Mouse (Mus musculus): Measurements from ENCODE around the gene Asic2. TPM values are rescaled to one million over a fixed set of nuclear protein-coding genes. Genes with fewer than 3 reads are reported as not detected.
"Not testable (repeated sequence)": the region's sequence is repeated elsewhere in the genome, so short reads cannot be mapped to it uniquely, and the experiment has no call there.

Asic2 gene
- polyA plus RNA-seq, 1 experiment, result 0.08 TPM

- Histone ChIP-seq H3K4me3 (ENCODE audit: control insufficient read depth, insufficient read depth, low read length) (no peak overlapping the region), H3K27ac (ENCODE audit: control insufficient read depth, insufficient read depth, low read length) (no peak overlapping the region), H3K4me1 (replicated peaks; ENCODE audit: control insufficient read depth, insufficient read depth, low read length) (no peaks in the 10 kb centered on the region), H3K36me3 (ENCODE audit: control insufficient read depth, insufficient read depth, low read length) (no peaks in the 10 kb centered on the region), H3K27me3 (ENCODE audit: control insufficient read depth, insufficient read depth, low read length) (no peaks in the 10 kb centered on the region)
- no peak for DNase-seq
- 93% methylated on average over 3 of the region's 3 CpGs for WGBS
- no peak for TF ChIP-seq CTCF (IDR thresholded peaks at IDR 0.05; ENCODE audit: borderline replicate concordance, control insufficient read depth, extremely low read depth, insufficient read depth, low read length, poor library complexity)
- no peak for TF ChIP-seq POLR2A (IDR thresholded peaks at IDR 0.05; ENCODE audit: control insufficient read depth, extremely low read depth, insufficient read depth, low read length, poor library complexity)
Measured at GRCm38 (mm10) chr11:81364442-81364841, 603.8 kb downstream of the Asic2 start.

GRCm38 (mm10) chr11:81362461-81362860 is 605.8 kb downstream of the Asic2 start:
- no peak for TF ChIP-seq CTCF (IDR thresholded peaks at IDR 0.05; ENCODE audit: borderline replicate concordance, control insufficient read depth, extremely low read depth, insufficient read depth, low read length, poor library complexity)
- TF ChIP-seq POLR2A (IDR thresholded peaks at IDR 0.05; ENCODE audit: control insufficient read depth, extremely low read depth, insufficient read depth, low read length, poor library complexity), result no peak
- no peak overlapping the region for H3K4me3 ChIP-seq (ENCODE audit: control insufficient read depth, insufficient read depth, low read length)
- H3K27me3 ChIP-seq (ENCODE audit: control insufficient read depth, insufficient read depth, low read length), result no peaks in the 10 kb centered on the region
- H3K4me1 ChIP-seq (replicated peaks; ENCODE audit: control insufficient read depth, insufficient read depth, low read length), result no peaks in the 10 kb centered on the region
- DNase-seq, result no peak
- 33% methylated on average over 3 of the region's 3 CpGs for WGBS
- H3K36me3 ChIP-seq (ENCODE audit: control insufficient read depth, insufficient read depth, low read length), result no peaks in the 10 kb centered on the region
- no peak overlapping the region for H3K27ac ChIP-seq (ENCODE audit: control insufficient read depth, insufficient read depth, low read length)

GRCm38 (mm10) chr11:81361040-81361439 is 607.2 kb downstream of the Asic2 start:
- no peak overlapping the region for H3K4me3 ChIP-seq (ENCODE audit: control insufficient read depth, insufficient read depth, low read length)
- DNase-seq, result no peak
- 15% methylated on average over 4 of the region's 4 CpGs for WGBS
- TF ChIP-seq CTCF (IDR thresholded peaks at IDR 0.05; ENCODE audit: borderline replicate concordance, control insufficient read depth, extremely low read depth, insufficient read depth, low read length, poor library complexity) (no peak), POLR2A (IDR thresholded peaks at IDR 0.05; ENCODE audit: control insufficient read depth, extremely low read depth, insufficient read depth, low read length, poor library complexity) (no peak)
- no peaks in the 10 kb centered on the region for H3K4me1 ChIP-seq (replicated peaks; ENCODE audit: control insufficient read depth, insufficient read depth, low read length)
- H3K27ac ChIP-seq (ENCODE audit: control insufficient read depth, insufficient read depth, low read length), result no peak overlapping the region
- H3K36me3 ChIP-seq (ENCODE audit: control insufficient read depth, insufficient read depth, low read length), result no peaks in the 10 kb centered on the region
- H3K27me3 ChIP-seq (ENCODE audit: control insufficient read depth, insufficient read depth, low read length), result no peaks in the 10 kb centered on the region

- not testable (repeated sequence) for H3K4me1 ChIP-seq (replicated peaks; ENCODE audit: control insufficient read depth, insufficient read depth, low read length); H3K36me3 ChIP-seq (ENCODE audit: control insufficient read depth, insufficient read depth, low read length)
- WGBS, result 55% methylated on average over 6 of the region's 6 CpGs
Measured at GRCm38 (mm10) chr11:81350498-81350897, 617.8 kb downstream of the Asic2 start.

GRCm38 (mm10) chr11:81331977-81332376 is 636.3 kb downstream of the Asic2 start:
- DNase-seq, result no peak
- Histone ChIP-seq H3K27ac (ENCODE audit: control insufficient read depth, insufficient read depth, low read length) (no peak overlapping the region), H3K36me3 (ENCODE audit: control insufficient read depth, insufficient read depth, low read length) (no peaks in the 10 kb centered on the region), H3K4me3 (ENCODE audit: control insufficient read depth, insufficient read depth, low read length) (no peak overlapping the region), H3K4me1 (replicated peaks; ENCODE audit: control insufficient read depth, insufficient read depth, low read length) (no peaks in the 10 kb centered on the region), H3K27me3 (ENCODE audit: control insufficient read depth, insufficient read depth, low read length) (no peaks in the 10 kb centered on the region)
- WGBS, result 93% methylated on average over 2 of the region's 2 CpGs
- TF ChIP-seq POLR2A (IDR thresholded peaks at IDR 0.05; ENCODE audit: control insufficient read depth, extremely low read depth, insufficient read depth, low read length, poor library complexity), result no peak
- TF ChIP-seq CTCF (IDR thresholded peaks at IDR 0.05; ENCODE audit: borderline replicate concordance, control insufficient read depth, extremely low read depth, insufficient read depth, low read length, poor library complexity), result no peak

More at GRCm38 (mm10) chr11:81350498-81350897, 617.8 kb downstream of the Asic2 start:
- H3K4me3 ChIP-seq (ENCODE audit: control insufficient read depth, insufficient read depth, low read length); H3K27me3 ChIP-seq (ENCODE audit: control insufficient read depth, insufficient read depth, low read length); DNase-seq; H3K27ac ChIP-seq (ENCODE audit: control insufficient read depth, insufficient read depth, low read length): not testable (repeated sequence)

GRCm38 (mm10) chr11:81330982-81331381 is 637.3 kb downstream of the Asic2 start:
- DNase-seq, result no peak
- Histone ChIP-seq H3K27ac (ENCODE audit: control insufficient read depth, insufficient read depth, low read length) (no peak overlapping the region), H3K36me3 (ENCODE audit: control insufficient read depth, insufficient read depth, low read length) (no peaks in the 10 kb centered on the region), H3K27me3 (ENCODE audit: control insufficient read depth, insufficient read depth, low read length) (no peaks in the 10 kb centered on the region), H3K4me1 (replicated peaks; ENCODE audit: control insufficient read depth, insufficient read depth, low read length) (no peaks in the 10 kb centered on the region), H3K4me3 (ENCODE audit: control insufficient read depth, insufficient read depth, low read length) (no peak overlapping the region)
- TF ChIP-seq CTCF (IDR thresholded peaks at IDR 0.05; ENCODE audit: borderline replicate concordance, control insufficient read depth, extremely low read depth, insufficient read depth, low read length, poor library complexity) (no peak), POLR2A (IDR thresholded peaks at IDR 0.05; ENCODE audit: control insufficient read depth, extremely low read depth, insufficient read depth, low read length, poor library complexity) (no peak)
- 89% methylated on average over 3 of the region's 3 CpGs for WGBS

GRCm38 (mm10) chr11:81328088-81328487 is 640.2 kb downstream of the Asic2 start:
- DNase-seq, result no peak
- H3K27me3 ChIP-seq (ENCODE audit: control insufficient read depth, insufficient read depth, low read length), result no peaks in the 10 kb centered on the region
- no peak overlapping the region for H3K4me3 ChIP-seq (ENCODE audit: control insufficient read depth, insufficient read depth, low read length)
- no peak for TF ChIP-seq POLR2A (IDR thresholded peaks at IDR 0.05; ENCODE audit: control insufficient read depth, extremely low read depth, insufficient read depth, low read length, poor library complexity)
- TF ChIP-seq CTCF (IDR thresholded peaks at IDR 0.05; ENCODE audit: borderline replicate concordance, control insufficient read depth, extremely low read depth, insufficient read depth, low read length, poor library complexity), result no peak
- no peaks in the 10 kb centered on the region for H3K36me3 ChIP-seq (ENCODE audit: control insufficient read depth, insufficient read depth, low read length)
- H3K27ac ChIP-seq (ENCODE audit: control insufficient read depth, insufficient read depth, low read length), result no peak overlapping the region
- no peaks in the 10 kb centered on the region for H3K4me1 ChIP-seq (replicated peaks; ENCODE audit: control insufficient read depth, insufficient read depth, low read length)
- WGBS, result 87% methylated on average over 5 of the region's 5 CpGs
